Mouse (Mus musculus) liver, adult 2 months (tissue): ENCODE measurements at regions not wholly inside any gene's neighbourhood (a gene's known extent, or its start where the extent isn't known, plus 50 kb on each side); places are given as distances from the start of the nearest gene placed in this dataset.

Experiments
- DNase-seq: peaks from one replicate; pipeline ENCODE4 v3.0.0-alpha.2; 2011; ENCODE audit warnings: low read depth, low spot score; ENCODE audit errors: extremely low read depth
- H3K27ac ChIP-seq: fragments of 200-500 bp; replicated peaks from 2 replicates; pipeline ENCODE4 v1.5.1; 2012; ENCODE audit warnings: low read depth, mild to moderate bottlenecking, control low read depth, inconsistent platforms, low read length; ENCODE audit not compliant: insufficient read depth
- H3K27me3 ChIP-seq: fragments of 200-500 bp; 2 replicates; pipeline ENCODE4 v1.6.1; 2012; ENCODE audit warnings: mild to moderate bottlenecking, moderate library complexity, low read length, inconsistent platforms; ENCODE audit not compliant: control insufficient read depth, insufficient read depth
- H3K36me3 ChIP-seq: fragments of 200-500 bp; 2 replicates; pipeline ENCODE4 v1.6.1; 2012; ENCODE audit warnings: low read length, inconsistent platforms; ENCODE audit not compliant: control insufficient read depth, insufficient read depth
- H3K4me1 ChIP-seq: fragments of 200-500 bp; 2 replicates; pipeline ENCODE4 v1.6.1; 2011; ENCODE audit warnings: low read length; ENCODE audit not compliant: control insufficient read depth, insufficient read depth
- H3K4me3 ChIP-seq: fragments of 200-500 bp; 2 replicates; pipeline ENCODE4 v1.5.1; 2011; ENCODE audit warnings: low read depth, mild to moderate bottlenecking, control low read depth, low read length, moderate library complexity; ENCODE audit not compliant: insufficient read depth
- H3K79me2 ChIP-seq: fragments of 200-500 bp; 2 replicates; pipeline ENCODE4 v1.6.1; 2012; ENCODE audit warnings: inconsistent platforms, mild to moderate bottlenecking, low read length, moderate library complexity; ENCODE audit not compliant: control insufficient read depth, insufficient read depth
- H3K9ac ChIP-seq: fragments of 200-500 bp; 2 replicates; pipeline ENCODE4 v1.6.1; 2012; ENCODE audit warnings: low read depth, mild to moderate bottlenecking, control low read depth, inconsistent platforms, low read length
- CTCF ChIP-seq: fragments of 200-500 bp; IDR thresholded peaks from 2 replicates; pipeline ENCODE4 v1.5.1; 2011; ENCODE audit warnings: low read depth, low read length, control low read depth
- POLR2A ChIP-seq: fragments of 200-500 bp; IDR thresholded peaks from 2 replicates; pipeline ENCODE4 v1.6.1; 2011; ENCODE audit warnings: low read length, control low read depth; ENCODE audit not compliant: insufficient read depth; ENCODE audit errors: extremely low read depth
- WGBS: fragments of 180-500 bp; shearing (Covaris S2); methylation state at CpG from one replicate; pipeline ENCODE4 v1.1.7; 2018; 5-methylcytosine and 5-hydroxymethylcytosine counted together

DNA sequence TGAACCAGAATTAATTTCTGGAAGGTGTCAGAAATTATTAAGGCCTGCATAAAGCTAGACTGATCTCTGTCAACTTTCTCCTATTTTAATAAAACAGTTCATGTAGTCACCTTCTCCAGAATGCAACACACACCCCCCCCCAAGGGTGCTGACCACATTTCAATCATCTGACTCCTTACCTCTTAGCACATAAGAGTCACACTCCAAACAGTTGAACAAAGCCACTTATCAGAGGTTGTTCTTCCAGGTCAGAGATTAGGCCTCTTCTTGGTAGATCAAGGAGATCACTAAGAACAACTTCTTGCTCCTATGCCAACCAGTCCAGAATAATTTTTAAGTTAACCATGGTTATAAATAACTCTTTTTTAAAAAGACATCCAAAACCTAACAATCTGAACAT is 86.0 kb upstream of the 2610301B20Rik start:
- TF ChIP-seq CTCF (no peak), POLR2A (no peak)
- DNase-seq = no peak
- Histone ChIP-seq H3K4me3 (no peak overlapping the region), H3K9ac (no peak overlapping the region), H3K27ac (no peak overlapping the region), H3K36me3 (no peaks in the 10 kb centered on the region), H3K79me2 (no peaks in the 10 kb centered on the region), H3K27me3 (no peaks in the 10 kb centered on the region), H3K4me1 (no peaks in the 10 kb centered on the region)

DNA sequence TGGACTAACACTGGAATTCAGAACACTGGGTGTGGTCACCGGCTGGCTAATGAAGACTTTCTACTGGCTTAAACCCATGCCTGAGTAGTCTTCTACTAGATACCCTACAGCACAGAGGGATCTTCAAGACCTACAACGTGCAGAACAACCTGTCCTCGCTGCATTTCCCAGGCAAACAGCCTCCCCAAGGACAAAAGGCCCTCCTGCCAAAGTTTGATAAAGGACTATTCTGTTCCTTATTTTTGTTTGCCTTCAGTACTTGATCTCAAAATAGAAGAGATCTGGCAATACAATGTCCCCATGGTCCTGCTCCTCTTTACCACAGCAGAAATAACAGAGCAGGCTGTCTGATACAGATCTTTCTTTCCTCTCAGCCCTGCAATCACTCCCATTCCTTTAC is 85.2 kb upstream of the 2610301B20Rik start:
- DNase-seq = no peak
- H3K4me3 ChIP-seq = no peak overlapping the region
- no peak overlapping the region for H3K27ac ChIP-seq
- H3K9ac ChIP-seq = no peak overlapping the region
- no peak for TF ChIP-seq POLR2A
- no peaks in the 10 kb centered on the region for H3K4me1 ChIP-seq
- no peaks in the 10 kb centered on the region for H3K79me2 ChIP-seq
- 63% methylated on average over 3 of the region's 3 CpGs for WGBS
- no peaks in the 10 kb centered on the region for H3K27me3 ChIP-seq
- H3K36me3 ChIP-seq = no peaks in the 10 kb centered on the region

DNA sequence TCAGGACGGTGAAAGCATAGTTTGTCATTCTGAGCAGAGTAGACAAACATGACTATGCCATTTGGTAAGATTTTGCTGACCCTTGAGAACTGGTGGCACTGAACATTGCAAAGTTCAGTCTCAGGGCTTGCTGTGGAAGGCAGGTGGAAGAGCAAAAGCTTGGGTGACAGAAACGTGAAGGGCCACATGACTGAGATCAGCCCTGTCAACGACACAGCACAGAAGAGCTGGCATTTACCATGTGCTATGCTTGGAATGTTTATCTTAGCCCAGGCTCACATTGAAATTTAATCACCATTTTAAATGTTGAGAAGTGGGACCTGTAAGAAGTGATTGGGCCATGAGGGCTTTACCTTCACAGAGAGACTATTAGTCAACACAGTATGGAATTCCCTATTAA is 81.7 kb upstream of the 2610301B20Rik start:
- Histone ChIP-seq H3K4me1 (no peaks in the 10 kb centered on the region), H3K27me3 (no peaks in the 10 kb centered on the region), H3K79me2 (no peaks in the 10 kb centered on the region), H3K4me3 (no peak overlapping the region), H3K27ac (no peak overlapping the region), H3K9ac (no peak overlapping the region), H3K36me3 (no peaks in the 10 kb centered on the region)
- 40% methylated on average over 3 of the region's 3 CpGs for WGBS
- no peak for DNase-seq
- TF ChIP-seq POLR2A = no peak
- TF ChIP-seq CTCF = no peak

DNA sequence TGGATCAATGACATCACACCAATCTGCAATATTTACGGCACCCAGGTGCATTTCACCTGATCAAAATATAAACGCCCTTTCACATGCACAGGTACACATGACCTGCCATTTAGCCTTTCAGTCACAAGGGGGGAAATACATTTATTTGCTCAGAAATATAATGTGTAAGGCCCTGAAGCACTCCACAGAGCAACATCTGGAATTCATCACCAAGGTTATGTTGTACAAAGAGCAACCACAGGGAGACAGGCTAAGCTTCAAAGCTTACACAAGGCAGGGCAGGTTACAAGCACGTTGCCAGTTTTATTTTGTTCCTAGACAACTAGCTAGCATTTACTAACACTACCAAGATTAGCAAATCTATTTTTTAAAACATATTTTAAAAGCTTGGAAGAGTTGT is 79.8 kb upstream of the 2610301B20Rik start:
- no peak for DNase-seq
- Histone ChIP-seq H3K27me3 (no peaks in the 10 kb centered on the region), H3K4me3 (no peak overlapping the region), H3K36me3 (no peaks in the 10 kb centered on the region), H3K9ac (no peak overlapping the region), H3K79me2 (no peaks in the 10 kb centered on the region), H3K27ac (no peak overlapping the region), H3K4me1 (no peaks in the 10 kb centered on the region)
- 80% methylated on average over 3 of the region's 3 CpGs for WGBS
- no peak for TF ChIP-seq CTCF
- TF ChIP-seq POLR2A = no peak

DNA sequence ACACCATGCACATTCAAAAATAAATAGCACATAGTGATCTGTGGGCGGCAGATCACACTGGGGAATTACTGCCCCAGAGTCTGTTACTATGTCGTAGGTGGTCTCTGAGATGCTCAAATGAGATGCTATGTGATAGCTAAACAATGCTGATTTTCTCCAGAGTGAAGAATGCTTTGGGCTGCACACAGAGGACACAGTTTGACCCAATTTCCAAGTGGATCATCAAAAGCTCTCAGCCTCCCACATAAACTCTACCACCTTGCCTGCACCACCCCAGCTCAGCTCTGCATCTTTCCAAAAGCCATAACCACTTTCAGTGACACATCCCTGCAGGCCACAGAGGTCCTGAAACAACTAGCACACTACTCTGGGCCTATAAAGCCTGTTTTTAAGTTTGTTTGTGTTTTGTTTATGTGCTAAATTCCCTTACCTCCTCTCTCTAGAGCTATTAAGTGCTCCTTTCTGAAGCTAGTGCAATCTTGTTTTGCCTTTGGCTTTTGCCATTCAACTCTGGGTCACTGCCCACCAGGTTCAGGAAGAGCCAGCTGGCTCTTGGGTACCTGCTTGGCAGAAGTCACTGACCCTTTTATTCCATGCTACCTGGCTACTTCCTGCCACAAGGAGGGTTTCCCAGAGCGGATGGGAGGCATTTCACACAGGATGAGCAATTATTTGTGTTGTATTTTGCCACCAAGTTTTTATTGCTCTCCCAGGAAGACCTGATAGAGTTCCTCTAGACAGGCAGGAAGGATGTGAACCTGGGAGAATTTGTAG is 73.3 kb upstream of the 2610301B20Rik start:
- TF ChIP-seq CTCF (no peak), POLR2A (no peak)

DNA sequence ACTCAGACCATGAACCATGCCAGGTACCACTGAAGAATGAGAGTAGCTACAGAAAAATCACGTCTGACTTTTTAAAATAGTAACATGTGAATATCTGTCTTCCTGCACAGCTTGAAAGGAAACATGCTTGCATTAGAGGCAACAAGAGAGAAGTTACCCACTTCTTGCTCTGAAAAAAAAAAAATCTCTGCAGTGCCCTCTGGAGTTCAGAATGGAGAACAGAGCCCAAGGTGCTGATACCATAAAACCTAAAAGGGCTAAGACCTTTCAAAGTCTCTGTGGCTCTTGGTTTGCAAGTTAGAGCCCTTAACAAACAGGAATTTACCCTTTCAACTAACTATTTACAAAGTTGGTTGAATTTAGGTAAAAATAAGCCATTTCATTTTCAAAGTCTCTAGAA is 69.6 kb upstream of the 2610301B20Rik start:
- H3K27ac ChIP-seq = no peak overlapping the region
- no peaks in the 10 kb centered on the region for H3K36me3 ChIP-seq
- no peaks in the 10 kb centered on the region for H3K4me1 ChIP-seq
- H3K79me2 ChIP-seq = no peaks in the 10 kb centered on the region
- TF ChIP-seq POLR2A (no peak), CTCF (no peak)
- H3K4me3 ChIP-seq = no peak overlapping the region
- H3K27me3 ChIP-seq = no peaks in the 10 kb centered on the region
- no peak overlapping the region for H3K9ac ChIP-seq
- DNase-seq = no peak
- 15% methylated on average over 1 of the region's 1 CpGs for WGBS

More for the DNA sequence above, 73.3 kb upstream of the 2610301B20Rik start:
- H3K9ac ChIP-seq = no peak overlapping the region
- H3K4me1 ChIP-seq = no peaks in the 10 kb centered on the region
- H3K27me3 ChIP-seq = no peaks in the 10 kb centered on the region
- H3K27ac ChIP-seq = no peak overlapping the region
- no peak for DNase-seq
- WGBS = 77% methylated on average over 3 of the region's 3 CpGs
- no peak overlapping the region for H3K4me3 ChIP-seq
- H3K36me3 ChIP-seq = no peaks in the 10 kb centered on the region
- no peaks in the 10 kb centered on the region for H3K79me2 ChIP-seq
